Mouse (Mus musculus) liver, embryonic 16.5 days (tissue): ENCODE data around the gene Gps1. TPM values are rescaled to one million over a fixed set of nuclear protein-coding genes. Genes with fewer than 3 reads are reported as not detected.
A peak's percentile ranks its signal among the peaks of the same experiment; 100 is the strongest.

Experiments
- ATAC-seq: fragments of 200-750 bp; cut with Nextera tagmentation; 2 replicates; pipeline ENCODE4 v1.8.0; 2017; ENCODE audit warnings: low read depth, mild to moderate bottlenecking, moderate number of reproducible peaks, moderate library complexity
- H3K27ac ChIP-seq: fragments of 300-500 bp; sonication (generic); 2 replicates; pipeline ENCODE4 v1.5.1; 2014; ENCODE audit warnings: mild to moderate bottlenecking, low read length
- H3K27me3 ChIP-seq: fragments of 300-500 bp; sonication (generic); 2 replicates; pipeline ENCODE4 v1.6.1; 2014; ENCODE audit warnings: low read depth, low read length, mixed read lengths; ENCODE audit not compliant: control insufficient read depth, insufficient read depth
- H3K36me3 ChIP-seq: fragments of 300-500 bp; sonication (generic); 2 replicates; pipeline ENCODE4 v1.6.1; 2014; ENCODE audit warnings: mild to moderate bottlenecking; ENCODE audit not compliant: control insufficient read depth, insufficient read depth
- H3K4me1 ChIP-seq: fragments of 300-500 bp; sonication (generic); 2 replicates; pipeline ENCODE4 v1.6.1; 2014; ENCODE audit warnings: low read depth, low read length, mixed read lengths; ENCODE audit not compliant: control insufficient read depth
- H3K4me2 ChIP-seq: fragments of 300-500 bp; sonication (generic); 2 replicates; pipeline ENCODE4 v1.6.1; 2014; ENCODE audit warnings: low read depth, low read length, mixed read lengths
- H3K4me3 ChIP-seq: fragments of 300-500 bp; sonication (generic); 2 replicates; pipeline ENCODE4 v1.5.1; 2014; ENCODE audit warnings: low read depth, mild to moderate bottlenecking, low read length
- H3K9ac ChIP-seq: fragments of 300-500 bp; sonication (generic); 2 replicates; pipeline ENCODE4 v1.6.1; 2014; ENCODE audit warnings: low read depth, low read length
- H3K9me3 ChIP-seq: fragments of 300-500 bp; sonication (generic); replicated peaks from 2 replicates; pipeline ENCODE4 v1.6.1; 2016; ENCODE audit warnings: low read length; ENCODE audit not compliant: control insufficient read depth
- WGBS: fragments of 180-500 bp; shearing (Covaris S2); extraction: QIAGEN DNeasy Blood & Tissue Kit; methylation state at CpG from one replicate; pipeline ENCODE4 v1.1.7; 2014; ENCODE audit not compliant: insufficient replicate concordance; 5-methylcytosine and 5-hydroxymethylcytosine counted together
- polyA plus RNA-seq: library from polyadenylated mRNA; unstranded; fragments of >200 nt; fragmentation: Nextera tagmentation; extraction: Ambion mirVana; gene quantifications from 2 replicates; pipeline ENCODE4 v1.2.1, GENCODE M21; 2015

Gps1 gene
- polyA plus RNA-seq, 1 experiment from 2014 or later, result 61.6 TPM

DNA sequence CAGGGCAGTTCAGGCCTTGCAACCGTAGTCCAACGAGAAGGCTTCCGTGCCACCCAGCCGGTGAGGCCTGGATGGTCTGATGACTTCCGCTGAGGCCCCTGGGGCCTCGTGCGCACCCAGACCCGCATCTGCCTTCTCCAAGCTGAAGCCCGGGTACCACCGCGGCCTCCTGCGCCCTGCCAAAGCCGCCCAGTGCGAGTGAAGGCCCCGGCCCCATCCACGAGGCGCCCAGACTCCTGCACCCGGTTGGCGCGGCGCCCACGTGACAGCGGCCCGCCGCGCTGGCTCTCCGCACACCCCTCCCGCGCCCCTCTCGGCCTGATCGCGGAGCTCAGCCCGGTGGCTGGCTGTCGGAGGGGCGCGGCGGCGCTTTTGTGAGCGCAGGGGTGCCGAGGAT lies 39.5 kb downstream of the Gps1 start:
- H3K4me2 ChIP-seq, result peak overlapping the region; percentile 99
- 0% methylated on average over 40 of the region's 40 CpGs for WGBS
- H3K4me1 ChIP-seq, result peaks cover 31% of the 10 kb centered on the region
- H3K27ac ChIP-seq, result peak overlapping the region; percentile 83
- H3K36me3 ChIP-seq, result peaks cover 15% of the 10 kb centered on the region
- peak overlapping the region; percentile 75 for H3K4me3 ChIP-seq
- H3K27me3 ChIP-seq, result no peaks in the 10 kb centered on the region
- H3K9ac ChIP-seq, result peak overlapping the region; percentile 82
- peak; percentile 35 for ATAC-seq
- H3K9me3 ChIP-seq, result no peaks in the 10 kb centered on the region

GRCm38 (mm10) chr11:120823956-120824786 lies 40.1 kb downstream of the Gps1 start, which contains the start of gene Fasn:
Gene Fasn (minus strand): TSS chr11:120824547.
- Histone ChIP-seq H3K4me1 (peaks cover 31% of the 10 kb centered on the region), H3K9ac (peak within 1 kb of the TSS; percentile 82), H3K27ac (peak within 1 kb of the TSS; percentile 83), H3K9me3 (no peaks in the 10 kb centered on the region), H3K4me2 (peak within 1 kb of the TSS; percentile 99), H3K36me3 (peaks cover 10% of the 10 kb centered on the region), H3K4me3 (peak within 1 kb of the TSS; percentile 75), H3K27me3 (no peaks in the 10 kb centered on the region)
- peak; percentile 86 for ATAC-seq
- WGBS, result under 1% methylated on average over 102 of the region's 109 CpGs

DNA sequence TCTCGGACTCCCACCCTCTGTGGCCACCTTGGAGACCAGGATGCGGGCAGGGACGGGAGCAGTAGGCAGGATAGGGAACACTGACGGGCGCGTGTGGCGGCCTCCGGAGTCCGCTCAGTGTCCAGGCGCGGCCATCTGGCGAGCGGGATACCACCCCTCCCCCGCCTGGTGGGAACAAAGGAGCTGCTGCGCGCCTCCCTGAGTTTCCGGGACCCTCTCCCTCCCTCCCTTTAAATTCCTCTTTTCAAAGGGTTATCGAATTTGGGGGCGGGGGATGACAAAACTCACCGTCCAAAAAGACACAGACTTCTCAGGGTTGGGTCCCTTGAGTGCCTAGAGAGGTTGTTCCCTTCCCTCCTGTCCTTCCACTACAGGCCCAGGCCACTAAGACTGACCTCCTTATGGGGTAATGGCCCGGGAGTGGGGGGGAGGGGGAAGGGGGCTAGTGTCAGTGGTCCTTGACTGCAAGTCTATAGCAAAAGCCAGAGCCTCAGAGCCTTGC lies 40.8 kb downstream of the Gps1 start:
- Histone ChIP-seq H3K4me2 (peak overlapping the region; percentile 99), H3K36me3 (peaks cover 4% of the 10 kb centered on the region), H3K27me3 (no peaks in the 10 kb centered on the region), H3K27ac (peak overlapping the region; percentile 70), H3K4me3 (peak overlapping the region; percentile 75), H3K9ac (peak overlapping the region; percentile 82), H3K4me1 (peaks cover 31% of the 10 kb centered on the region), H3K9me3 (no peaks in the 10 kb centered on the region)
- ATAC-seq, result no peak
- WGBS, result under 1% methylated on average over 21 of the region's 21 CpGs

GRCm38 (mm10) chr11:120825289-120825863 lies 41.3 kb downstream of the Gps1 start:
- Histone ChIP-seq H3K4me3 (peak overlapping the region; percentile 75; the same call in 1 of the 2 replicates), H3K27me3 (no peaks in the 10 kb centered on the region), H3K36me3 (no peaks in the 10 kb centered on the region; the same call in 1 of the 2 replicates), H3K9ac (no peak overlapping the region), H3K27ac (peak overlapping the region; percentile 70; the same call in 1 of the 2 replicates), H3K4me1 (peaks cover 31% of the 10 kb centered on the region), H3K9me3 (no peaks in the 10 kb centered on the region), H3K4me2 (peak overlapping the region; percentile 99)
- no peak for ATAC-seq
- WGBS, result 61% methylated on average over 4 of the region's 4 CpGs

- Histone ChIP-seq H3K27me3 (no peaks in the 10 kb centered on the region), H3K9me3 (no peaks in the 10 kb centered on the region), H3K4me2 (no peak overlapping the region), H3K9ac (no peak overlapping the region), H3K4me3 (no peak overlapping the region), H3K4me1 (peaks cover 34% of the 10 kb centered on the region), H3K36me3 (no peaks in the 10 kb centered on the region), H3K27ac (no peak overlapping the region)
- 77% methylated on average over 8 of the region's 8 CpGs for WGBS
- ATAC-seq, result no peak
Observed at GRCm38 (mm10) chr11:120826016-120826953, 42.2 kb downstream of the Gps1 start.

GRCm38 (mm10) chr11:120828416-120828815 lies 44.3 kb downstream of the Gps1 start:
- 69% methylated on average over 4 of the region's 4 CpGs for WGBS
- no peak overlapping the region for H3K27ac ChIP-seq
- ATAC-seq, result no peak

DNA sequence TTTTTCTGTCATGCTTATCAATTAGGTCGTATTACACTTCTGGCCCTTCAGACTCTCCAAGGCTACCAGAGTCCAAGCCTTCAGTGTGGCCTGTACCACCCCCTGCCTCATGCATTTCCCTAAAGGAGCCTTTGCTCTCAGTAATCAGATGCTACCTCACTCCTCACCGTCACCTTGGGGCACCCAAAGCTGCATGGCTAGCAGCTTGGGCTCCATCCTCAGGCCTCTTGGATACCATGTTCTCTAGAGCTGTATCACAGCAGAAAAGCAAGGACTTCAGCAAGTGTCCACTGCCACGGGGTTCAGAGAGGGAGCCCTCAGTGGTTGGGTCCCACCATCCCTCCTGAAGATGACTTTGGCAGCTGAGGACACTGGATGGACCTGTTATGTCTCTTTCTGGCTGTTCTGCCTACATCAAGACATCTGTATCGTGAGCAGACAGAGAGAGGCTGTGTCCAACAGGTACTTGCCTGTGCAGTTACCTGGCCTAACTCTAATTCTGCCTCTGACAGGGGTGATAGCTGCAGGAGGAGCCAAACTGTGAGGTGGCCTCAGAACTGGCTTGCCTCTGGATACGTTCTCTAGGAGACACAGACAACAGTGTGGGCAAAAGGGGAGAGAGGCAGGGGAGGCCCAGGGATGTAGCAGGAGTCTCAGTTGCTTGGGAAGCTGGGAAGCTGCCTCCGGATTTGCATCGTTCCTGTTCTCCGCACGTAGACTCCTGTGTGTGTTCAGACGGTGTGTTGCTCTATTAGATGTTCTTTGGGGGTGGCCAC lies 45.9 kb downstream of the Gps1 start:
- H3K36me3 ChIP-seq, result no peaks in the 10 kb centered on the region
- H3K9ac ChIP-seq, result no peak overlapping the region
- ATAC-seq, result no peak
- H3K27me3 ChIP-seq, result no peaks in the 10 kb centered on the region
- H3K27ac ChIP-seq, result no peak overlapping the region
- H3K4me2 ChIP-seq, result no peak overlapping the region
- H3K4me3 ChIP-seq, result no peak overlapping the region
- peaks cover 18% of the 10 kb centered on the region for H3K4me1 ChIP-seq
- H3K9me3 ChIP-seq, result no peaks in the 10 kb centered on the region
- 75% methylated on average over 10 of the region's 10 CpGs for WGBS

More at GRCm38 (mm10) chr11:120828416-120828815, 44.3 kb downstream of the Gps1 start:
- no peak overlapping the region for H3K4me2 ChIP-seq
- peaks cover 21% of the 10 kb centered on the region for H3K4me1 ChIP-seq
- H3K36me3 ChIP-seq, result no peaks in the 10 kb centered on the region
- H3K9me3 ChIP-seq, result no peaks in the 10 kb centered on the region
- H3K4me3 ChIP-seq, result no peak overlapping the region
- H3K9ac ChIP-seq, result no peak overlapping the region
- H3K27me3 ChIP-seq, result no peaks in the 10 kb centered on the region

DNA sequence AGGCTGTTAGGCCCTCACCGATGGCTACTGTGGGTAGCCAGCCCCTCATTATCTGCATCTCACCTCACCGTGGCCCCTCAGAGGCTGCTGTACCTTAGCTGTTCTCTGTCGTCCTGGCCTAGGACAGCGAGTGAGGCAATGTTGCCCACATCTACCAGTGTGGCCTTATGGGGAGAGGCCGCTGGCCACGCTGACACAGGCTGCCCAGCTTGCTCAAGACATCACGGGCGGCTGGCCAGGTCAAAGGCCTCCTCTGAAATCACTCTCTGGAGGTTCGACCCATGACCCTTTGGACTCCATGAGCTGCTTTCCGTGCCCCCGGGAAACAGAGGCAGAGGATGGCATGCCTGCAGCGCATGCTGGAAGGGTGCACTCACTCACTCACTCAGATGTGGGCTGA lies 46.6 kb downstream of the Gps1 start:
- peak; percentile 50; the same call in 1 of the 2 replicates for ATAC-seq
- Histone ChIP-seq H3K36me3 (no peaks in the 10 kb centered on the region), H3K4me3 (no peak overlapping the region), H3K4me1 (peaks cover 11% of the 10 kb centered on the region), H3K27ac (no peak overlapping the region), H3K9me3 (no peaks in the 10 kb centered on the region), H3K9ac (no peak overlapping the region), H3K4me2 (no peak overlapping the region), H3K27me3 (no peaks in the 10 kb centered on the region)
- WGBS, result 76% methylated on average over 12 of the region's 12 CpGs
